Mouse (Mus musculus) ES-Bruce4 (cell line): ENCODE results near the gene Tspan9.

Experiments
- CTCF ChIP-seq: IDR thresholded peaks from one replicate; pipeline ENCODE4 v1.8.1; 2011; ENCODE audit warnings: low read depth, low read length
- POLR2A ChIP-seq: IDR thresholded peaks from one replicate; pipeline ENCODE4 v1.8.1; 2011; ENCODE audit warnings: low read length; ENCODE audit not compliant: insufficient read depth

- TF ChIP-seq CTCF (no peak), POLR2A (no peak)
These were observed 173.7 kb downstream of the Tspan9 start for GRCm38 (mm10) chr6:127969709-127970108.
